Mouse (Mus musculus) C2C12 (cell line): ENCODE data around the gene Lgr6. TPM values are rescaled to one million over a fixed set of nuclear protein-coding genes. Genes with fewer than 3 reads are reported as not detected.
A peak's percentile ranks its signal among the peaks of the same experiment; 100 is the strongest.

Experiments used
- H3K27me3 ChIP-seq: one replicate; pipeline ENCODE4 v1.6.1; 2011; ENCODE audit not compliant: control insufficient read depth, insufficient read depth, insufficient read length
- H3K36me3 ChIP-seq: one replicate; pipeline ENCODE4 v1.6.1; 2011; ENCODE audit not compliant: control insufficient read depth, insufficient read depth
- H3K4me3 ChIP-seq: one replicate; pipeline ENCODE4 v1.5.1; 2011; ENCODE audit warnings: mild to moderate bottlenecking, control low read depth; ENCODE audit not compliant: poor library complexity, insufficient read depth, severe bottlenecking
- H3K79me2 ChIP-seq: one replicate; pipeline ENCODE4 v1.6.1; 2011; ENCODE audit not compliant: control insufficient read depth, insufficient read depth
- H3K79me3 ChIP-seq: one replicate; pipeline ENCODE4 v1.6.1; 2011; ENCODE audit warnings: low read depth, control low read depth
- H3ac ChIP-seq: one replicate; pipeline ENCODE3; 2011; ENCODE audit warnings: low read depth; ENCODE audit not compliant: control insufficient read depth, insufficient read length
- CEBPB ChIP-seq: IDR thresholded peaks from one replicate; pipeline ENCODE4 v1.6.1; 2011; ENCODE audit warnings: low read depth, mild to moderate bottlenecking, control low read depth, moderate library complexity
- CTCF ChIP-seq: IDR thresholded peaks from one replicate; pipeline ENCODE4 v1.5.1; 2011; ENCODE audit not compliant: control insufficient read depth, insufficient read depth, insufficient read length
- FOSL1 ChIP-seq: IDR thresholded peaks from one replicate; pipeline ENCODE4 v1.8.0; 2011; ENCODE audit warnings: mild to moderate bottlenecking, low read length; ENCODE audit not compliant: poor library complexity, insufficient read depth, severe bottlenecking
- MAX ChIP-seq: IDR thresholded peaks from one replicate; pipeline ENCODE4 v1.6.1; 2011; ENCODE audit warnings: mild to moderate bottlenecking, control low read depth
- MYOD1 ChIP-seq: IDR thresholded peaks from one replicate; pipeline ENCODE4 v1.6.1; 2011; ENCODE audit warnings: low read depth; ENCODE audit not compliant: control insufficient read depth, insufficient read length
- MYOG ChIP-seq: IDR thresholded peaks from one replicate; pipeline ENCODE4 v1.6.1; 2011; ENCODE audit not compliant: control insufficient read depth, insufficient read length; ENCODE audit errors: extremely low read depth
- USF1 ChIP-seq: IDR thresholded peaks from one replicate; pipeline ENCODE4 v1.6.1; 2011; ENCODE audit warnings: low read depth, mild to moderate bottlenecking, control low read depth, moderate library complexity
- long read RNA-seq, 2 experiments: library from polyadenylated mRNA; unstranded; transcript quantifications; one replicate each; pipeline ENCODE4 v2.0.0; 2019 to 2020
- polyA plus RNA-seq: library from polyadenylated mRNA; unstranded; fragments of >200 nt; fragmentation: generic; extraction: Trizol; gene quantifications from one replicate; pipeline ENCODE4 v1.2.1, GENCODE M21; 2012; ENCODE audit warnings: missing spikeins

Lgr6 gene
- 32.9 TPM for polyA plus RNA-seq
- long read RNA-seq, experiment 1, full-length matches to known transcripts: 1 of 3 reads
- long read RNA-seq, experiment 1, partial matches to known transcripts: 0 of 3 reads
- long read RNA-seq, experiment 1, other reads (novel, unspliced or antisense): 2 of 3 reads
- long read RNA-seq, experiment 2, full-length matches to known transcripts: 100 of 199 reads
- long read RNA-seq, experiment 2, partial matches to known transcripts: 54 of 199 reads
- long read RNA-seq, experiment 2, other reads (novel, unspliced or antisense): 45 of 199 reads

DNA sequence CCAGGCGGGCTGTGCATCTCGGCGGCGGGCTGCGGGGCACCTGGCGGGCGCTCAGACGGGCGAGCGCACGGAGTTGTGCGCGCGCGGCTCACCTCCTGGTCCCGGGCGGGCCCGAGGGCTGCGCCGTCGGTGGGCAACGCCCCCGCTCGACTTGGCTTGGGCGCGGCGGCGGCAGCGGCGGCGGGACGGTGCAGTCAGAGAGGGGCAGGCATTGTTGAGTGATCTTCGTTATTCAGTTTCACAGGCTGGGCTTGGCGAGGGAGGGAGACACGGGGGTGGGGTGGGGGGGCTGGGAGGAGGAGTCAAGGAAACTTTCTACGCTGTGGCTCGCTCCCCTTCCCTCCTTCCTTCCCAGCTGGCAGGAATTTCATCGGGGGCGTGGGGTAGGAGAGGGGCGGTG is at the start of gene Lgr6:
TSS of gene Lgr6 (minus strand) at position 153 of the 400 bp plus-strand sequence.
- peak within 1 kb of the TSS; percentile 42 for H3K4me3 ChIP-seq
- no peaks in the 10 kb centered on the region for H3K36me3 ChIP-seq
- TF ChIP-seq MYOD1: no peak
- no peak for TF ChIP-seq USF1
- no peak for TF ChIP-seq MYOG
- no peak for TF ChIP-seq CEBPB
- no peak for TF ChIP-seq FOSL1
- no peak for TF ChIP-seq MAX
- TF ChIP-seq CTCF: no peak
- no peaks in the 10 kb centered on the region for H3K27me3 ChIP-seq
- H3K79me3 ChIP-seq: peaks cover 12% of the 10 kb centered on the region
- peak within 1 kb of the TSS; percentile 76 for H3ac ChIP-seq
- H3K79me2 ChIP-seq: peaks cover 30% of the 10 kb centered on the region

DNA sequence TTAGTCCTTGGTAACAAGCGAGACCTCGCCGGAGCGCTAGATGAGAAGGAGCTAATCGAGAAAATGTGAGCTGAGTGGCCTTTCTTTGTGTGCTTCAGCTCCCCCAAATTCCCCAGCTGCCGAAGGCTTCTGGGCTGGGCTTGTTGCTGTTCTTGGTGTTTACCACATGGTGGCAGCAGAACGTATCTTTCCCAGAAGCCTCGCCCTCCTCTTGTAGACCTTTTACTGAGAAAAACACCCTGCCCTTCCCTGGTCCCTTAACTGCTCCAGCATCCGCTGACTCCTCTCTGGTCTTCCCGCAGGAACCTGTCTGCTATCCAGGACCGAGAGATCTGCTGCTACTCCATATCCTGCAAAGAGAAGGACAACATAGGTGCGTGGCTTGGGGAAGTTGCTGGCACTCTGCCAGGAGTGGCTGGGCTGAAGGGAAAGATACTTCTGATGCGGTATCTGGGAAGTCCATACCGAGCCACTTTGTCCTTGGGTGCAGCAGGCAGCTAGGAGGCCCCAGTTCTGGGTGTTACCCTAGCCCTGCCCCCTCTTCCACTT is 49.4 kb upstream of the Lgr6 start:
- peaks cover 36% of the 10 kb centered on the region for H3K36me3 ChIP-seq
- H3K79me2 ChIP-seq: peaks cover 31% of the 10 kb centered on the region
- no peaks in the 10 kb centered on the region for H3K27me3 ChIP-seq
- H3K79me3 ChIP-seq: peaks cover 17% of the 10 kb centered on the region
- no peak overlapping the region for H3K4me3 ChIP-seq
- TF ChIP-seq MYOG (no peak), CTCF (peak; percentile 8), FOSL1 (no peak), MAX (no peak), CEBPB (no peak)
- peak overlapping the region; percentile 45 for H3ac ChIP-seq

DNA sequence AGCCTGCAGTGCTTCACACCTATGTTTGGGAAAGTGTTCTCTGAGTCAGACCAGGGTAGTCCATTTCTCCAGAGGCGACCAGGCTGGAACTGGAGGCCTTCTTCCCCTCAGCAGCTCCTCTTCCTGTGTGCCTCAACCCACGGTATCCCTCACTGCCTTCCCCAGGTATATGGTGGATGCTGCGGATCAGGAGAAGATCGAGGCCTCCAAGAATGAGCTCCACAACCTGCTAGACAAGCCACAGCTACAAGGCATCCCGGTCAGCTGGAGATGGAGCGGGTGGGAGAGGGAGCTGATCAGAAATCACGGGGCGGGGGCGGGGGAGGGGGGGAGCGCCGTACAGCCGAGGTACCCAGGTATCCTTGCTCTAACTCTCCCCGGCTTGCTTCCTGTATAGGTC is 48.9 kb upstream of the Lgr6 start:
- H3K36me3 ChIP-seq: peaks cover 36% of the 10 kb centered on the region
- no peak for TF ChIP-seq FOSL1
- no peak for TF ChIP-seq CEBPB
- no peak for TF ChIP-seq USF1
- TF ChIP-seq CTCF: no peak
- TF ChIP-seq MAX: no peak
- no peak for TF ChIP-seq MYOG
- no peak for TF ChIP-seq MYOD1
- H3K79me3 ChIP-seq: peaks cover 18% of the 10 kb centered on the region
- no peaks in the 10 kb centered on the region for H3K27me3 ChIP-seq
- no peak overlapping the region for H3K4me3 ChIP-seq
- H3ac ChIP-seq: no peak overlapping the region
- H3K79me2 ChIP-seq: peaks cover 36% of the 10 kb centered on the region

DNA sequence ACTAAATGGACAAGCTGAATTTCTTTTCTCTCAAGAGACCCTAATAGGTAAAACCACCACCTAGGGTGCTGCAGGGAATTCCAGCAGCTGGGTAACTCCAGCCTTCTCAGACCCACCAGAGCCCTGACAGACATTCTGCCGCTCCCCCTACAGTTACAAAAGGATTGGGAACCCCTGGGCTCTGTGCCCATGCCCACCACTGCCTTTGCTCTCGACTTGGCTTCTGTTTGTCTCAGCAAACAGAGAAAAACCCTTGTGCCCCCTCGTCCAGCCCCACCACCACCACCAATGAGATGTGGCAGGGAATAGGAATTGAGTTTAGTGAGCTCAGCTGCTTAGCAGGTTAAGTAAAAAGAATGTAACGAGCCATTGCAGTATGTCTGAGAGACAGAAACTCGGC is 43.9 kb upstream of the Lgr6 start:
- peaks cover 13% of the 10 kb centered on the region for H3K36me3 ChIP-seq
- no peak overlapping the region for H3K4me3 ChIP-seq
- H3K79me2 ChIP-seq: peaks cover 66% of the 10 kb centered on the region
- H3K79me3 ChIP-seq: peaks cover 42% of the 10 kb centered on the region
- H3K27me3 ChIP-seq: no peaks in the 10 kb centered on the region
- no peak overlapping the region for H3ac ChIP-seq
- TF ChIP-seq CTCF (no peak), USF1 (no peak), CEBPB (no peak), MAX (no peak), MYOG (no peak), MYOD1 (no peak), FOSL1 (no peak)

GRCm38 (mm10) chr1:135148476-135148875 is 43.4 kb upstream of the Lgr6 start:
- peaks cover 13% of the 10 kb centered on the region for H3K36me3 ChIP-seq
- no peak overlapping the region for H3K4me3 ChIP-seq
- no peaks in the 10 kb centered on the region for H3K27me3 ChIP-seq
- no peak overlapping the region for H3ac ChIP-seq
- peaks cover 42% of the 10 kb centered on the region for H3K79me3 ChIP-seq
- peaks cover 66% of the 10 kb centered on the region for H3K79me2 ChIP-seq
- no peak for TF ChIP-seq MYOG
- TF ChIP-seq CTCF: no peak
- TF ChIP-seq USF1: no peak
- no peak for TF ChIP-seq CEBPB
- TF ChIP-seq MYOD1: no peak

GRCm38 (mm10) chr1:135147702-135148058 is 42.6 kb upstream of the Lgr6 start:
- Histone ChIP-seq H3K79me3 (peaks cover 41% of the 10 kb centered on the region), H3K27me3 (no peaks in the 10 kb centered on the region), H3K36me3 (peaks cover 13% of the 10 kb centered on the region), H3K79me2 (peaks cover 66% of the 10 kb centered on the region), H3ac (peak overlapping the region; percentile 98), H3K4me3 (peak overlapping the region; percentile 93)
- TF ChIP-seq MYOG (no peak), MAX (no peak), USF1 (no peak), FOSL1 (no peak), MYOD1 (no peak), CTCF (no peak)
